Mouse (Mus musculus) B cell, adult (primary cell): Measurements from ENCODE around the gene Gm8906. TPM values are rescaled to one million over a fixed set of nuclear protein-coding genes. Genes with fewer than 3 reads are reported as not detected.

Experiments used
- total RNA-seq: library from RNA; stranded (reverse); gene quantifications from 4 replicates; pipeline ENCODE4 v1.2.4, GENCODE M21; 2023; ENCODE audit not compliant: inconsistent age

Gene Gm8906
- not detected in 4 replicates for total RNA-seq

DNA sequence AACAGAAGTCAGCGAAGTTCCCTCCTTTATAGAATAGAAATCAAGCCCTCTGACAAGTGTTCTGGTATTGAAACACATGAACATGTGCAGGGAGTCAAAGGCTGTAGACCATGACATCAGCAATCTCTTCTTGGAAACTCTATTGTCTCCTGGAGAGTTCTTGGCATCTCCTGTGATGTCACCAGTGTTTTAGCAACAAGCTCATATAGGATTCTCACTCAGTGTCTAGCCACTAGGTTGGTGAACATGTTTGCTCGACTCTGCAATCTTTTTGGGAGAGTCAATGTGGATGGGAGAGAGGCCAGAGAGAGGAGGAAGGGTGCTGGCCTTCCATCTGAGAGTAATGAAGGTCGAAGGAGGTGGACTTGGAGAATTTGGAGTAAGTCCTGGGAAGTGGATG lies at the start of gene Gm8906:
Gene Gm8906 (plus strand): TSS at position 301 of the 400 bp plus-strand sequence.

Other genes starting within 250 kb of the Gm8906 start
- not detected in 4 replicates for gene Gm8890, start 246.7 kb upstream of the Gm8906 start, total RNA-seq
- gene Speer1, start 161.2 kb upstream of the Gm8906 start, total RNA-seq = not detected in 4 replicates
- not detected in 4 replicates for gene Gm8897, start 86.3 kb upstream of the Gm8906 start, total RNA-seq
- gene Gm6460, start 92.2 kb downstream of the Gm8906 start, total RNA-seq = not detected in 4 replicates
- not detected in 4 replicates for gene Gm8922, start 179.3 kb downstream of the Gm8906 start, total RNA-seq